8 mouse cellular contexts compared by ENCODE assay signal in the genomic region with DNA sequence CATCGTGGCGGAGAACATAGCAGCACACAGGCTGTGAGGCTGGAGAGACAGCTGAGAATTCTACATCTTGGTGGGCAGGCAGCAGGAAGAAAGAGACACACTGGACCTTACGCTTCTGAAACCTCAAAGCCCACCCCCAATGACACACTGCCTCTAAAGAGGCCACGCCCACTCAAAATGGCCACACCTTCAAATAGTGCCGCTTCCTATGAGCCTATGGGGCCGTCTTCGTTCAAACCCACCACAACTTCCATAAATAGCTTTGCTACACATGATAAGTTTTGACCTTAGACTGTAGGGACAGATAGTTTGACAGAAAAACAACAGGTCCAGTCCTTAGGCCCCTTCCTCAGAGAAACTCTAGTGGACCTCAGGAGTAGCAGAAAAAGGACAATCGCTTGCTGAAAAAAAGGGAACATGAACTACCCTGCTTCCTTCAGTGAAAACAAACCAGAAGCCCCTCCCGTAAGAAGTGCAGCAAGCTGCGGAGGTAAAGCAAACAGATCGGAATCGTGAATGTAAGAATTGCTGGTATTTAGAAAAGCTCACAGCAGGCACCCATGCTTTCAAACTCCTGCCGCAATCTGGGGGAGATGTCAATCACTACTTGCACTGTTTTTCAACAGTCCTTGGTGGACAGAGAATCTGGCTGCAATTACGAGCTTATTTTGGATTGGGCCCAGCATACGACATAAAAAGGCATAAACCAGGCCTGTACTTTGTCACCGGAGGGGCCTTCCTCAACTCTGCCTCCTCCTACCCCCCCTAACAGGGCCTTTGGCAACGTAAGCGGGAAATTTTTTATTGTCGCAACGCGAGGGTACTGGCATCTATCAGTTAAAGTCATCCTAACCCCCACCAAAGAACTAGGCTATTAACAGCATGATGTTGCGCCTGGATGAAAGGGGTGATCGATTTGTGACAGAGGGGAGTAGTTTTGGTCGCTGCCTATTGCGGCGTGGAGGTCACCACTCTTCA. TPM values are rescaled to one million over a fixed set of nuclear protein-coding genes. Genes with fewer than 3 reads are reported as not detected.
DNase-seq lines count a peak whose midpoint lies in the region; ATAC-seq lines count a peak whose summit lies in the region.

No protein-coding gene starts in this region.

- peaks cover 32% of the 10 kb centered on the region for H3K4me1 ChIP-seq in lung, embryonic 15.5 days
- H3K4me1 ChIP-seq in embryonic facial prominence, embryonic 13.5 days = peaks cover 42% of the 10 kb centered on the region
- peaks cover 20% of the 10 kb centered on the region for H3K4me1 ChIP-seq in hindbrain, embryonic 12.5 days
- peaks cover 25% of the 10 kb centered on the region for H3K4me1 ChIP-seq in stomach, embryonic 15.5 days

- H3K4me2 ChIP-seq in lung, embryonic 15.5 days = peak overlapping the region; percentile 91
- peak overlapping the region; percentile 90 for H3K4me2 ChIP-seq in embryonic facial prominence, embryonic 13.5 days
- H3K4me2 ChIP-seq in hindbrain, embryonic 12.5 days (replicated peaks) = peak overlapping the region; percentile 76
- peak overlapping the region; percentile 86 for H3K4me2 ChIP-seq in stomach, embryonic 15.5 days

- no peaks in the 10 kb centered on the region for H3K79me2 ChIP-seq in macrophage (ENCODE audit: inconsistent target)

- no peak for ATAC-seq in lung, embryonic 15.5 days (ENCODE audit: borderline replicate concordance, extremely low read depth, low FRiP score, low TSS enrichment)
- no peak for ATAC-seq in embryonic facial prominence, embryonic 13.5 days (ENCODE audit: insufficient number of reproducible peaks, insufficient read depth, low FRiP score, low TSS enrichment, low read depth)
- ATAC-seq in hindbrain, embryonic 12.5 days (ENCODE audit: low FRiP score) = no peak
- ATAC-seq in stomach, embryonic 15.5 days (ENCODE audit: insufficient read depth, low FRiP score, low read depth) = no peak

- H3K27me3 ChIP-seq in lung, embryonic 15.5 days = no peaks in the 10 kb centered on the region
- no peaks in the 10 kb centered on the region for H3K27me3 ChIP-seq in embryonic facial prominence, embryonic 13.5 days
- H3K27me3 ChIP-seq in hindbrain, embryonic 12.5 days = no peaks in the 10 kb centered on the region
- no peaks in the 10 kb centered on the region for H3K27me3 ChIP-seq in stomach, embryonic 15.5 days (replicated peaks)

- no peaks in the 10 kb centered on the region for H3K36me3 ChIP-seq in lung, embryonic 15.5 days
- no peaks in the 10 kb centered on the region for H3K36me3 ChIP-seq in embryonic facial prominence, embryonic 13.5 days
- H3K36me3 ChIP-seq in hindbrain, embryonic 12.5 days = no peaks in the 10 kb centered on the region
- no peaks in the 10 kb centered on the region for H3K36me3 ChIP-seq in macrophage (ENCODE audit: inconsistent target)
- H3K36me3 ChIP-seq in stomach, embryonic 15.5 days = no peaks in the 10 kb centered on the region

- H3K27ac ChIP-seq in lung, embryonic 15.5 days = peak overlapping the region; percentile 97
- H3K27ac ChIP-seq in embryonic facial prominence, embryonic 13.5 days = peak overlapping the region; percentile 98
- H3K27ac ChIP-seq in hindbrain, embryonic 12.5 days = peak overlapping the region; percentile 90; the same call in 1 of the 2 replicates
- no peak overlapping the region for H3K27ac ChIP-seq in macrophage
- H3K27ac ChIP-seq in stomach, embryonic 15.5 days = peak overlapping the region; percentile 98

- peak overlapping the region; percentile 84; the same call in 1 of the 2 replicates for H3K9ac ChIP-seq in lung, embryonic 15.5 days
- peak overlapping the region; percentile 87; the same call in 1 of the 2 replicates for H3K9ac ChIP-seq in embryonic facial prominence, embryonic 13.5 days
- H3K9ac ChIP-seq in hindbrain, embryonic 12.5 days = peak overlapping the region; percentile 83; the same call in 1 of the 2 replicates
- H3K9ac ChIP-seq in stomach, embryonic 15.5 days = no peak overlapping the region

- peak overlapping the region; percentile 68 for H3K4me3 ChIP-seq in lung, embryonic 15.5 days
- peak overlapping the region; percentile 72 for H3K4me3 ChIP-seq in embryonic facial prominence, embryonic 13.5 days
- H3K4me3 ChIP-seq in hindbrain, embryonic 12.5 days = peak overlapping the region; percentile 68
- H3K4me3 ChIP-seq in macrophage (ENCODE audit: inconsistent target) = peak overlapping the region; percentile 57; the same call in 1 of the 2 replicates
- H3K4me3 ChIP-seq in stomach, embryonic 15.5 days (replicated peaks) = peak overlapping the region; percentile 75

- intact Hi-C loops in left cerebral cortex, postnatal 36 days (cut with DNase I) = loop anchor here (10.0 kb wide), 1 partner anchor 124 kb away; no protein-coding TSS in a partner anchor

- no peaks in the 10 kb centered on the region for H3K9me3 ChIP-seq in lung, embryonic 15.5 days
- H3K9me3 ChIP-seq in embryonic facial prominence, embryonic 13.5 days = no peaks in the 10 kb centered on the region
- no peaks in the 10 kb centered on the region for H3K9me3 ChIP-seq in hindbrain, embryonic 12.5 days (replicated peaks)
- H3K9me3 ChIP-seq in stomach, embryonic 15.5 days = no peaks in the 10 kb centered on the region

- WGBS in lung, embryonic 15.5 days = 19% methylated on average over 26 of the region's 26 CpGs
- WGBS in embryonic facial prominence, embryonic 13.5 days = 16% methylated on average over 26 of the region's 26 CpGs
- WGBS in hindbrain, embryonic 12.5 days = 12% methylated on average over 26 of the region's 26 CpGs
- WGBS in macrophage (ENCODE audit: missing documents) = 29% methylated on average over 26 of the region's 26 CpGs
- whole genome bisulfite sequencing in stomach, embryonic 15.5 days = 16% methylated on average over 26 of the region's 26 CpGs

- DNase-seq in lung, postnatal 25 days (ENCODE audit: low spot score) = no peak
- DNase-seq in left cerebral cortex, postnatal 36 days (ENCODE audit: low spot score in 2 of 2) = no peak
- no peak for DNase-seq in frontal cortex, postnatal 36 days (ENCODE audit: low spot score in 2 of 2)

RNA-seq across cellular contexts. Expression of gene Csrp2, which starts 0.9 kb away (rescaled TPM):
- polyA plus RNA-seq in lung, embryonic 15.5 days (2015; fragmentation: Nextera tagmentation; extraction: Ambion mirVana) = 185 and 193 TPM in 2 replicates
- polyA plus RNA-seq in embryonic facial prominence, embryonic 13.5 days (2015; fragmentation: Nextera tagmentation; extraction: Ambion mirVana) = 149 and 155 TPM in 2 replicates
- 148 and 160 TPM in 2 replicates for polyA plus RNA-seq in hindbrain, embryonic 12.5 days (2016; fragmentation: Nextera tagmentation; extraction: Ambion mirVana)
- total RNA-seq in macrophage (2018; cell fraction: chromatin; rRNA removed) = 1 to 10 TPM in 5 of 26 experiments, under 1 TPM in 2, not detected in 19; 0.95 to 7.8 (median 1.3) TPM
- 1 to 10 TPM in 14 of 26 experiments, under 1 TPM in 12; 0.26 to 2.3 (median 1.0) TPM for total RNA-seq in macrophage (2018; cell fraction: cytosol; rRNA removed)
- 1 to 10 TPM in 10 of 26 experiments, under 1 TPM in 2, not detected in 14; 0.83 to 4.1 (median 1.5) TPM for total RNA-seq in macrophage (2018; cell fraction: nucleus; rRNA removed)
- polyA plus RNA-seq in macrophage (2018) = 1.0 to 1.6 TPM (median 1.2 TPM) in 3 replicates
- polyA plus RNA-seq in stomach, embryonic 15.5 days (2015; fragmentation: Nextera tagmentation; extraction: Ambion mirVana) = 224 and 252 TPM in 2 replicates
- total RNA-seq in left cerebral cortex, postnatal 36 days (2021) = 10 to 100 TPM; 11.3 to 12.5 TPM

Comparison
In these comparisons a context has a peak if more than half of its experiments do, and no peak if none do; other contexts are left out.
1. RNA of gene Csrp2, which starts 0.9 kb away (polyA plus RNA-seq): 224 to 252 TPM in stomach, embryonic 15.5 days, 185 to 193 TPM in lung, embryonic 15.5 days, 149 to 155 TPM in embryonic facial prominence, embryonic 13.5 days and 148 to 160 TPM in hindbrain, embryonic 12.5 days; 1.0 to 1.6 TPM in macrophage; every median in the first group is over 10 times any median in the second.
2. Peak in every context shown above with its lines, with median percentiles within 50 percentile points of each other: H3K4me2 ChIP-seq and H3K4me3 ChIP-seq.